Mouse (Mus musculus) adrenal gland, postnatal 25 days (tissue): ENCODE data around the gene Slc4a10. TPM values are rescaled to one million over a fixed set of nuclear protein-coding genes. Genes with fewer than 3 reads are reported as not detected.
"Not testable (repeated sequence)": the region's sequence is repeated elsewhere in the genome, so short reads cannot be mapped to it uniquely, and the experiment has no call there.

Experiments used
- DNase-seq: peaks from one replicate; pipeline ENCODE4 v3.0.0; 2021; ENCODE audit warnings: mixed read lengths
- long read RNA-seq: library from polyadenylated mRNA; stranded (forward); transcript quantifications from one replicate; pipeline ENCODE4 v2.0.0, GENCODE M21; 2021
- total RNA-seq: library from RNA; stranded (reverse); gene quantifications from 2 replicates; pipeline ENCODE4 v1.2.3, GENCODE M21; 2021

Slc4a10 gene
- total RNA-seq: 1.5 and 3.9 TPM in 2 replicates
- long read RNA-seq: 0 reads

- peak; percentile 16 for DNase-seq
Observed at GRCm38 (mm10) chr2:62046421-62046845, at the start of gene Slc4a10. Gene Slc4a10 (plus strand): TSS chr2:62046462.

- DNase-seq: not testable (repeated sequence)
Observed at GRCm38 (mm10) chr2:62001251-62001650, 45.0 kb upstream of the Slc4a10 start.

GRCm38 (mm10) chr2:62018209-62018608 is 28.1 kb upstream of the Slc4a10 start:
- DNase-seq: no peak

- no peak for DNase-seq
Observed at GRCm38 (mm10) chr2:62046861-62047503, 720 bp downstream of the Slc4a10 start.

- DNase-seq: peak; percentile 48
Observed at GRCm38 (mm10) chr2:62047504-62048005, 1.3 kb downstream of the Slc4a10 start.

- no peak for DNase-seq
Observed at GRCm38 (mm10) chr2:62048116-62048515, 1.9 kb downstream of the Slc4a10 start.

GRCm38 (mm10) chr2:62076512-62076911 is 30.2 kb downstream of the Slc4a10 start:
- no peak for DNase-seq

GRCm38 (mm10) chr2:62087566-62087965 is 41.3 kb downstream of the Slc4a10 start:
- no peak for DNase-seq

- no peak for DNase-seq
Observed at GRCm38 (mm10) chr2:62088715-62089114, 42.5 kb downstream of the Slc4a10 start.

- no peak for DNase-seq
Observed at GRCm38 (mm10) chr2:62089208-62089607, 42.9 kb downstream of the Slc4a10 start.

- DNase-seq: no peak
Observed at GRCm38 (mm10) chr2:62100526-62100925, 54.3 kb downstream of the Slc4a10 start.

GRCm38 (mm10) chr2:62115346-62115745 is 69.1 kb downstream of the Slc4a10 start:
- peak; percentile 1 for DNase-seq

GRCm38 (mm10) chr2:62129975-62130374 is 83.7 kb downstream of the Slc4a10 start:
- DNase-seq: no peak

GRCm38 (mm10) chr2:62134911-62135310 is 88.6 kb downstream of the Slc4a10 start:
- no peak for DNase-seq

- DNase-seq: no peak
Observed at GRCm38 (mm10) chr2:62147636-62148035, 101.4 kb downstream of the Slc4a10 start.

- DNase-seq: no peak
Observed at GRCm38 (mm10) chr2:62149421-62149820, 103.2 kb downstream of the Slc4a10 start.

- DNase-seq: no peak
Observed at GRCm38 (mm10) chr2:62150830-62151229, 104.6 kb downstream of the Slc4a10 start.

GRCm38 (mm10) chr2:62210109-62210508 is 163.8 kb downstream of the Slc4a10 start:
- no peak for DNase-seq

- no peak for DNase-seq
Observed at GRCm38 (mm10) chr2:62211106-62211505, 164.8 kb downstream of the Slc4a10 start.

GRCm38 (mm10) chr2:62227563-62227962 is 181.3 kb downstream of the Slc4a10 start:
- no peak for DNase-seq

- no peak for DNase-seq
Observed at GRCm38 (mm10) chr2:62231271-62231670, 185.0 kb downstream of the Slc4a10 start.

- no peak for DNase-seq
Observed at GRCm38 (mm10) chr2:62244167-62244566, 197.9 kb downstream of the Slc4a10 start.

GRCm38 (mm10) chr2:62268467-62268866 is 222.2 kb downstream of the Slc4a10 start:
- DNase-seq: no peak

- no peak for DNase-seq
Observed at GRCm38 (mm10) chr2:62271840-62272239, 225.6 kb downstream of the Slc4a10 start.
